Mouse (Mus musculus) cerebellum, adult 9-11 months (tissue): ENCODE results near the gene Ntm.

Experiments used
- DNase-seq: peaks from one replicate; pipeline ENCODE4 v3.0.0; 2022

The Ntm gene

DNA sequence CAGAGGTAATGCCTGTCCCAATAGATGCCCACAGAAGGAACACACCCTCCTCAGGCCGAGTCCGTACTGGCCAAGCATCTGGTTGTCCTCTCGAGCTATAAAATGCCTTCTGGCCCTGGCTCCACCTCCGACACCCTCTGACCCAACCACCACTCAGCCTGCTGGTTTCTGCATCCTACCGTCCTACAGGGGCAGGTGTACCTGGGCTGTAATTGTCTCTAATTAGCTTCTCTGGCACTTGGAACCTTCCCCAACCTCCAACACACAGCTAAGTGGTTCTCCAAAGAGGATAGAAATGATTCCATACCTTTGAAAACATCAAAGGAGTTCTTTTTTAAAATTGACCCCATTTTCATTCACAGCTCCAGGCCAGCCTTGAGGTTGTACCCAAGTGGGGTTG lies 311.1 kb downstream of the Ntm start:
- DNase-seq: peak; percentile 21

DNA sequence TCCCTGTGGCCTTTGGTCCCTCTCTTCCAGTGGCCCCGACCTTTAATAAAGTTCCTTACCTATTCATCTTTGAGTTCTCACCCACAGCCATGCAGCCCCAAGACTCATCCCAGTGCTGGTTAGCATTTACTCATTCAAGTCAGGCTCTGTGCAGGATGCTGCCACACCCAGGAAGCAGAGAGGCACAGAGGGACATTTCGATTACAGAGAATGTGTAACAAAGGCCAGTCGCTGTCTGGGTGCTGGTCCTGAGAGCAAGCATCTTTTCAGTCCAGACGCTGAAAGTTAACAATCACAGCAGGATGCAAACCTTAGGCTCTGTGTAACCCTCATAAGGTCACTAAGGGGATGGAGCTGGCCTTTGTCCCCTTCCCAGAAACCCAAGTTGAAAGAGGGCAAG lies 311.7 kb downstream of the Ntm start:
- DNase-seq: no peak

DNA sequence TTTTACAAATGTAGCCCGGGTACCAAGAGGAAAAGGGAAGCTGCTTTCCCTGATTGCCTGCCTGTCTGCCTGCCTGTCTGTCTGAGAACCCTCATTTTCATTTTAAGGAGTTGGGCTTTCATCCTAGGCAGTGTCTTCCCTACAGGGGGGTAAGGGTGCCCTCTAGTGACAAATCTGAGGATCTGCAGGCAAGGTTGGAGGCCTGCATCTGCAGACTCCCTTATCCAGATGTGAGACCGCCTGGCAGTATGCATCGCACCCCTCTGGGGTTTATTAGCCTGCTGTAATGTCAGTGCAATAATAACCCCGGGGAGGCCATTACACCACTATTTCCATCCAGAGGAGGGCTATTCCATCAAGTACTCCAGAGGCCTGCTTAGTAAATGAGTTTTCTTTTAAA lies 312.3 kb downstream of the Ntm start:
- peak; percentile 66 for DNase-seq

DNA sequence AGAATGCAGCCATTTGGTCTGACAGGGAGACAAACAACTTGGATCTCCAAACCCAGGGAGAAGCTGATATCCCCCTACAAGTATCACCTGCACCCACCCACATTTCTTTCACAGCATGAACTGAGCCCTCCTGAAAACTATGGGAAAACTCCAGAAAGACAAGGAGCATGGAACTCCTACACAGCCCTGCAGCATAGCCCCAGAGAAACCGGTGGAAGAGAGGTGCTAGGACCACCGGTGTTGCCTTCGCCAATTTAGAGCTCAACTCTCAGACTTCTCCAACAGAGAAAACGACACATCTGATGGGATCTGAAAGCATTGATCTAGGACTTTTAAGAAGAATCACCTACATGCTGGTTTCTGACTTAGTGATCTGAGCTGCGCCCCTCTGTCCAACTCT lies 312.7 kb downstream of the Ntm start:
- peak; percentile 14 for DNase-seq

DNA sequence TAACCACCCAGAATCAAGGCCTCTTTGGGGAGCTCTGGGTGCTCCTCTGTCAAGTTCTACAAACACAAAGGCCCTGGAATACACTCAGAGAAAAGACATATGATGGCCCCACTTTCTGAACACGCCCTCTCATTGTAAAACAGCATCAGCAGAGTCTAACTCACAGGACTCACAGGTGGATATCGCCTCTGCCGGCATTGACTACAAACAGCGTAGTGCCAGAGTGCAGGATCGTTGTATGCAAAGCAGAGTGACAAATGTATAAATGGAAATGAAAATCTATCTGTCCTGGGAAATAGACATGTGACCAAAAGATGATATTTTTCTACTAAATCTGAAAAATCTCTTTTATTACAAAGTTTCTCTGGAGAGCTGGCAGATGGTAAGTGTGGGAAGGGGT lies 314.7 kb downstream of the Ntm start:
- DNase-seq: no peak

DNA sequence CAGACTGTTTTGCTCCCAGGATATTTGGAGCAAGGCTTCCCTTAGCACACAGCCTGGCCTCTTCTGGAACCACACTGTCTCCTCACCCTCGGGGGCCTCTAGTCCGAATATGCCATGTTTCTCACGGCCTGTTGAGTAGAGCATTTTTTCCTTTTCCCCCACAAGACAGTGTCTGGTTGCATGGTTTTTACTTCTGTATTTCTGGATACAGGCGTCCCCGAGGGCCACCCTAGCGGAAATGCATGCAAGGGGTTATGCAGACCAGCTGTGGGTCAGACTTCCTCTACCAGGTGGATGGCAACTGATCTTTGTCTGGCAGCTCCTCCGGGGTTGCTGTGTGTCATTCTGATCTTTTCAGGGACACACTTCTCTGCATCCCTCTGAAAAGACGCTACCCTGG lies 315.2 kb downstream of the Ntm start:
- DNase-seq: peak; percentile 22

DNA sequence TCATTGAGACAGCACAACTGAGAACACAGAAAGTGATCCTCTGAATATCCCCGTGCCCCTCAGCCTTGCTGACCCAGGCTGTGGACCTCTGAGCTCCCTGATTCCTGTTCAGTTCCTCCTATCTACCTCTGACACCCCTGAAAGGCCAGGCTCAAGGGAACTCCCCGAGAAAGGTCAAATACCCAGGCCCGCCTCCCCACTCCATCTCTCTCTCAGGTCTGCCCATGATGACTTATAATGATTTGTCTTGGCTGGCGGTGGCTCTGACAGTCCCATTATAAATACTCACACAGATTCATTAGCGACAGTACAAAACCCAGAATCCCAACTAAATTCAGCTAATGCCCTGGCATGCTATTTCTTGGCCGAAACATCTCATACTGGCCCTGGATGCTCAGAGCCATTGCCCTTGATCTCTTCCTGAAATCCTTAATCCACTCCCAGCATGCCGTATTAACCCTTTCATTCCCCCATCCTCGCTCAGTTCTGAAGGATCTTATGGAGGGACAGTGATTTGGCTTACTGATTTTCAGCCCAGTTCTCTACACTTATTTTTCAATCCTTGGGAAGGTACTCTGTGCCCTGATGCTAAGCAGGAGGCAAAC lies 317.0 kb downstream of the Ntm start:
- no peak for DNase-seq

DNA sequence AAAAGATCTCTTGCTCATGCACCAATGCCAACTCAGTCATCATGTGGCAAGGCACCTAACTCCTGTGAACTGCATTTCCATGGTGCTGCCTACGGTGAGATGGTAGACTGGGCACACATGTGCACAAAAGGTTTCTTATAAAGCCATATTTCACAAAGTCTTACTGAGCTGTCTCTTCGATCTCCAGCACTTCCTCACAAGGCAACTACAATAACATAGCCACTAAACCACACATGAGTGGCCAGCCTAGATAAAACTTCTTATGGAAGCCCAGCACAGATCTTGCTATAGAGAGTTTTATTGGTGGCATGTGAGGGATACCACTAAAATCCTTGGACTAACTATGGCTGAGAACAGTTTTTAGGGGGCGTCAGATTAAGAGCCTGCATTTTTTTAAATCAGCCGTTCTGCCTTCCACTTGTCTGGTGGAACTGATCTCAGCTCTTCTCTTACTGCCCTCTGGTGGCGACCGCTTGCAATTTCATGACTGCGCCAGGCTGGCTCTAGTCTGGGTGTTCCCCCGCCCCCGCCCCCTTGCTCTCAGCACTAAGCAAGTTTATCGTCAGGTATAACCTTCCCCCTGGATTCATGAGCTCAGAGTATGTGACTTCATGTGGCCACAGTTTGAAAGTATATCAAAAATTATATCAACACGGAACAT lies 319.8 kb downstream of the Ntm start:
- DNase-seq: peak; percentile 85

DNA sequence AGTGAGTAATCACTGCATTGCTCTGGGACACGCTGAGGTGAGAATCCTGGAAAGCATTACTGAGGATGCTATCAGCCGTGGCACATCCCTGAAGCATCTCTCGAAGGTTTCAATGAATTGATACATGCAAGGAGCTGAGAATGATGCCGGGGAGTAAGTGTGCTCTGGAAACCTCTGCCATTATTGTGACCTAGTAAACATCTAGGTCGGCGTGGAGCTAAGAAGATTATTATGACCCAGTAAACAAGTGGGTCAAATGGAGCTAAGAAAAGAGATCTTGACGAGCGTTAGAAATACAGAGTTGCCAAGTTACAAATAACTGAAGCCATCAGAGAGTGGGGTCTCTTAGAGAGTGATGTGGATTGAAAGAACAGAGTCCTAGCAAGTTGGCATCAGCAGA lies 325.6 kb downstream of the Ntm start:
- DNase-seq: no peak

DNA sequence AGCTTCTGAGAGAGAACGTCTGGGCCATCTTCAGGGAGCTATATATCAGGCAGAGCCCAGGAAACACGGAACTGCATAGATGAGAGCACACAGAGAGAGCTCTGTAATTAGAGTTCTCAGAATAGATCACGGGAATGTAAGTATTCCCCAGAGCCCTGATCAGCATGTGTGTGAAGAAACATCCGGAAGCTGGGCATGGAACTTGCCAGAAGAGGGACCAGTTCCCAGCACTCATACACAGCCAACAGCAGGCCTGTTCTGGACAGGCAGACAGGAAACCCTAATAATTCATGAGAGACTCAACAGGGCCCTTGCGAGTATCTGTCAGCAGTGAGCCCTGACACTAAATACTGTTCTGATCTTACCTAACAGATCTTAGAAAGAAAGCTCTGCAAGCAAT lies 345.8 kb downstream of the Ntm start:
- no peak for DNase-seq

DNA sequence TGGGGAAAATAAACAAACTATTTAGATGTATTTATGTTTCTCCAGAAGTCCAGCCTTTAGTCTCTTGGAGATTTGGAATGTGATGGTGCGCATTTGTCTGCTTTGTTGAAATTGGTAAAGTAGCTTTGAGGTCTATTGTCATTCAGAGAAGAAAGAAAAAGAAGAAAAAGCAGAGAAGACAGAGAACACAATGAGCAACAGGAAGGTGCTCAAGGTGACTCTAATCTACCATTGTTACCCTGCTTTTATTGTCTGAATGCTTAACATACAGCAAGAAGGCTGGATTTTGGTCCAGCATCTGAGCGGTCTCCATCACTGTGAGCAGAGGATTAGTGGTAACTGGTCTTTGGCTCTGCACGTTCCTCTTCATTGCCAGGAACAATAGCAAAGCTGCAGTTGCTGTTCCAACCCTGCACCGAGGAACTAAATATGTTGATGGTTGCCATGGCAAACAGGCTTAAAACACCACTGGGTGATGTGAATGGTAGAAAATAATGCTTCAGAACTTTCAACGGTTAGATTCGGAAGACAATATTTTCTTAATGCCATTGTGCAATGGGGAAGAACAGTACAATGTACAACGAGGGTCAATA lies 350.8 kb downstream of the Ntm start:
- no peak for DNase-seq

DNA sequence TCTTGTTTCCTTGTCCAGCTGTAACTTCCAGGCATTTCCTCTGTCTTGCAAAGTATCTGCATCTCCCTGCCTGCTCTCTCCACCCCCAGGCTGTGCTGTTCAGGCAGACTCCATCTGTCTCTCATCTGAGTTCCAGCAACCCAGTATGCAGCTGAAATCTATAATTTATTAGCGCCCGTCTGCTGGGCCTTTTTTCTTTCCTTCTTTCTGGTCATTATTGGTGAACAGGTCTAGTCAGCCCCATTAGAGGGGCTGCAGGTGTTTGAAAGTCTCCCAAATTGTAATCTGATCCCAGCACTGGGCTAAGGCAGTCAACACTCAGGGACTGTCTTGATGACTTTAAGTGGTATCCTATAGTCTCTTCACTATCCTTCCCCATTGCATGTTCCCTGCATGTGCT lies 352.1 kb downstream of the Ntm start:
- peak; percentile 42 for DNase-seq

DNA sequence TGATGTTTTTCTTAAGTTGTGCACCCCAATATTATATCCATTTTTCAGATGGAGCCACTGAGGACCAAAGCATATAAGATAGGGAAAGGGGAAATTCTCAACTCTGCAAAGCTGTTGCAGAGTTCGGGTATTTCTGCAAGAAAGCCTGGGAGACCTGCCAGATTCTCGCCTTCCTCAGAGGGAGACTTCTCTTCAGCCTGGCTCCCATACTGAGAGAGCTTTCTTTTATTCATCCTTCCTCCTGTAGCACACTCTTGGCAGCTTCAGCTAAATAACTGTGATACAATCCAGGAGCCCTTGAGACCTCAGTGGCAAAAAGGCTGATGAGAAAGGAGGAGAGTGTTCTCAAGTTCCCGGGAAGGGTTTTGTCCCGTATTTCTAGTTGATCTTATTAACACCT lies 365.3 kb downstream of the Ntm start:
- DNase-seq: no peak

DNA sequence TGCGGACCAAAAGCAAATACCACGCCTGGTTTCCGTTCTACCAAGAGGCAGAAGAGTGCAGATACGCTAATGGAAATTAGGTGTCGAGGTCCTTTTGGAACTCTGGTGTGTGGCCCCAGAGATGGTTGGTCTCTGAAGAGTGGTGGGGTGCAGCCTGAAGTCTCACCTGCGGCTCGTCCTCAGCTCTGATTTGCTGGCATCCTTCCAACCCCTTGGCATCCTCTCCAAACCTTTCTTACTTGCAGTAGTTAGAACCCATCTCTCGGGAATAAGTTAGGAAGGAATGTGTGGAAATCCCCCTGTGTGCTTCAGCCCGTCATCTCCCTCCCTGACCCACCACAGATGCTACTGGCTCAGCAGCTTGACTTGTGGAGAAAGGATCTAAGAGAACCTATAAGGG lies 367.6 kb downstream of the Ntm start:
- DNase-seq: peak; percentile 73

DNA sequence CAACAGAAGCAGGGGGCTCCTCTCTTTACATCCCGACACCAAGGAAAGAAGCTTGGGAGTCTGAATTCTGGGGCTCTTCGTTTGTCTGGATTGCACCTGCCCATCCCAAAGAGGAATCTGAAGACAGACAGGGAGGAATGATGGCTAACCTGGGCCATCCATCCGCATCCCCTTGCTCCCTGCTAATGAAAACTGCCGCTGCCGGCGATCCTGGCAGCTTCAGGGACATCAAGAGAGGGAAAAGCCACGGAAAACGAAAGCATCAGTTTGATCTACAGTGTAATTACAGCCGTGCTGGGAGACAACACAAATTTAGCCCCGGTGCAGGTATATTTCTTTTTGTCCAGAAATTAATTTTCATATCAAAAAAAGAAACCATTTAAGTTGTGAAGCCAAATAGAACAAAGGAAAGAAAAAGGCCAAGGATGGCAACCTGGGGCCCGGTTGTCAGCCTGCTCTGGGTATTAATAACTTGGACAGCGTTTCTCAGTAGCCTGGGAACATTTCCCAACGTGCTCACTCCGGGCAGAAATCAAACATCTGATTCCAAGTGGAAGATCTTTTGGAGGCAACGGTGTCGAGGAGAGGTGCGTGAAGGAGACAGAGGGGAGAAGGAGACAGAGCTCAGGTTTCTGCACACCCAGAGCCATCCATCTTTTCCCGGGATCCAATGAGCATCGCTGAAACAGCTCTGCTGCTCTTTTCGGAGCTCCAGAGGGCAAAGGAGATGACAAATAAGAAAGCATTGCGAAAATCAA lies 368.2 kb downstream of the Ntm start:
- DNase-seq: peak; percentile 76

DNA sequence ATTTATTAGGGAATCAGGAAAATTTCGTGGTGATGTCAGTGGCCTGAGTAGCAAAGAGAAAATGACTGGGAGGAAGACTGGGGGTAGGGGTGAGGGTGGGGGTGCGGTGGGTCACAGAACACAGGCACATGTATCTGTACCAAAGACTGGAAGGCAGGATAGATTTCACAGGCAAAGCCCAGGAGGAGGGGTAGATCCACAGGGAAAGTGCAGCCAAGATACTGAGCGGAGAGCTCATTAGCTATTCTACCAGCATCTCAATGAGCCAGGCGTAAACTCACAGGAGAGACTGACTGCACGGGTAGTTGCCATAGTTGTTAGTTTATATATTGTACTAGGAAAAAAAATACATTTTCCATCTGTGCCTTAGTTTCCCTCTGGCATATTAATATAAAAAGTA lies 375.6 kb downstream of the Ntm start:
- DNase-seq: no peak

DNA sequence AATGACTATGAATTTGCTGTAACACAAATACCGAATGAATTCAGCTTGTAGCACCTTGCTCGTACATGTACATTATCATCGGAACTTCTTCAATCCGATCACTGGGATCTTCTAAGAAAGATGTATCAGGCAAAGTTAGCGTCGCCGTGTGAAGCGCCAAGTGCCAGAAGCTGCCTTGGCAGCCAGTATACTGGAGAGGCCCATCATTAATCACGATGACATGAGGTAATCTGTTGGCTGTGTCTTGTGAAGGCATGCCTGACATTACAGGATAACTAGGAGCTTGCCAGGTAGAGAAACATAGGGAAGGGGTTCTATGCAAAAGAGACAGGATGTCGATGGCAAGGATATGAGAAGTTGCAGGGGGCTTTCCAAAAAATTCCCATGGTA lies 376.6 kb downstream of the Ntm start:
- DNase-seq: no peak

DNA sequence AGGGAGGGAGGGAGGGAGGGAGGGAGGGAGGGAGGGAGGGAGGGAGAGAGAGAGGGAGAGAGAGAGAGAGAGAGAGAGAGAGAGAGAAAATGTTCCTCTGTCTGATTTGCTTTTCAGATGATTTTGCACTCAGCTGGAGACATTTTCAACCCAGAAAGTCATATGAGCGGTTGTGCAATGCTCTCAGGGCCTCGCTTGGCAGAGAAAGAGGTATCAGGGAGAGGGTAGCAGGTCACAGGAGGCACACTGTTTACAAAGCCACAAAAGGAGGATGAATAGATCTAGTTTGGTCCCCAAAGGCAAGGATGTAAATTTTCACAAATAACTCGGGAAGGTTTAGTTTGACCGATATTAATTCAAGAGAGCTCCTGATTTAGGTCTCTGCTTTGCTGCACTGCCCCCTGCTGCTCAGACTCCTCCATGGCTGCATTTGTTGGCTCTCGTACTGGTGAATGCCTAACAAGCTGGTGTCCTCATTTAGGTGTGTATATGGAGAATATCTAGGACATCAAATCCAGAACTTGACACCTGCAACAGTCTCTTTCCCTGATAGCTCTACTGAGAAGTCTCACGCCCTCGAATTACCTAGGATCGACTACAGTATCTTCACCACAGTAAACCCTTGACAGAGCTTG lies 377.1 kb downstream of the Ntm start:
- peak; percentile 88 for DNase-seq

DNA sequence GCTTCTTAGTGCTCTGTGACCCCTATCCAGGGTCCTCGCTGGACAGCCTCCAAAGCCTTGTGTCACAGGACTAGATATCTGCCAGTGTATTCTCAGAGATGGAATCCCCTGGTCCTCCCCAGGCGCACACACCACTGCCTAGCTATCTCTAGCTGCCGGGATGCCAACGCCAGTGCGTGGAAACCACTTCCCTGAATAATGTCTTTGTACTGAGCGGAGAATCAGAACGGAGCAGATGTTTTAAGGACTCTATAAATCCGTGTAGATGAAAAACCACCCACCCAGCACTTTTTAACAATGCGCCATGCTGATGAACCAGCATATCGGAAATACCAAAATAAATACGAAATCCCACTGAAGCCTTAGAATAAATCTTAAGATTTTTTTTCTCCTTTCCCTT lies 384.7 kb downstream of the Ntm start:
- DNase-seq: no peak

DNA sequence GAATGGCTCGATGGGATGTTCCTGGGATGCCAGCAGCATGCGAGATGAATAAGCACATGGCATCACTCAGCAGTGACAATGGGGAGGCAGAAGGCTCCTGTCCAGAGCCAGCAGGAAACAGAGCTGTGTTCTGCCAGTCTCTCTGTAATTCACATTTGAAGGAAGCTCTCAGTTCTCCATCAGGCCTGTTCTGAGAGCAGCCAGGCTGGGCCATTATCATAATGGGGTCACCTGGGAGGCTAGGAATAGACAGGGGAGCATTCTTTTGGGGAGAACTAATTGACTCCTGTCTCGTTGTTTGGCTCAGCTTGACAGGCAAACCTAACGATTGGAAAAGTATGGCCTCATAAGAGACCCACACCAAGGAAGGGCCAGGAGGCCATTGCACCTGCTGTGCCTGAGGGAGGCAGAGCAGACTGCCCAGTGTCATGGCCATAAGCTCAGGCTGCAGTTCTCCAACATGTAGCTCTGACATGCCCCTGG lies 386.8 kb downstream of the Ntm start:
- DNase-seq: peak; percentile 98

DNA sequence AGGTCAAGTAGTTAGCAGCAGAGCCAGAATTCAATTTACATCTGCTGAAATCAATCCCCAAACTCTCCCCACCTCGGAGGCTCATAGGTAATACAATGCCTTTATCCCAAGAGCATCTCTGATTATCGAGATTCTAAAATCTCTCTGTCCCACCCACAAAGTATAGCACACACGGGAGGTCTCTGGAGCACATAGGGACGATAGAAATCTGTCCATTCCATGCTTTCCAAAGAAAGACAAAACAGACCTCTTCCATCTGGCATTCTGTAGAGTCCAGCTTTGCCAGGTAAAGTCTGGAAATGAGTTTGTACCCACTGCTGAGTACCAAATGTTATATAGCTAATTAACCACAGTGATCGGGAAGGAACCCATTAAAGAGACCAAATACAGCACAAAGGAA lies 388.4 kb downstream of the Ntm start:
- DNase-seq: peak; percentile 90

DNA sequence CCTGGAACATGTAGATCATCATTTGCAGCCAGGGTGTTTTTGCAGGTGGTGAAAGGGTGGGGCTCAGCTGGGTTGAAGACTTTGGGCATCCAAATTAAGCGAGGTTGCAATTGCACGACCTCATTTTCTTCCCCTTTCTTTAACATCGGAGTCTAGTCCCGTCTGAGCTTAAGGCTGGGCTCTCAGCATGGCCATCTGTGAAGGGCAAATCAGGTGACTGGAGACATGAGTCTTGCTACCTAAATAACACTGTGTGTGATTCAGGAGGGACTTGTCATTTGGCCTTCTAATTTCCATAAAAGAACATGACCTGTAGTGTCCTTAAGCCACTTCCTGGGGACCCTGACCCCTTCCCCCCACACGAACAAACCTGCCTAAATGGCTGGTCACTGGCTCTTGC lies 394.4 kb downstream of the Ntm start:
- DNase-seq: peak; percentile 54

DNA sequence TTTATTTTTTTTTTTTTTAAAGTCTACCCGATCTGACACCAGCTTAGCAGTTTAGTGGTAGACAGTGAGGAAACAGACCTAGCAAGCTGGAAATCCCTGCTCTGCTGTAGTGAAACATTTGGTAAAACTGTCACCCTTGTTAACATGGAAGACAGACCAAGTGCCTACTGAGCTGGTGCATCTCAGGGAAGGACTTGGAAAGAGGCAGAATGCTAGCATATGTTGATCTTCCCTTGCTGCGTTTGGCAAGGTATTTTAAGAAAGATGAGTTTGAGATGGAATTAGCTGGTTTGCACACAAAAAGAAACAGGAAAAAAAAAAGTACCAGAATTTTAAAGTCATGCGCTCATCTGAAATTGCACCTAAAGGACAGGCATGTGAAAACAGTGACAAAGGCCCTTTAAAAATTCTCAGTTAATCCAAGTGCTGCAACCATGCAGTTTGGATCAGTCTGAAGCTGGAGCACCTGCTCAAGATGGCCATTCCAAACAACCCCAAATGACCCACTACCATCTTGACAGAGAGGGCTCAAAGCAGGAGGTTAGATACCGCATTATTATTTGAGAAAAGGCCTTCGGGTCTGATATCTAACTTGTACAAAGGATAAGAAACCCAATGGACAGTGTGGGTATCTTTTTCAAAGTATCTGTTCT lies 400.4 kb downstream of the Ntm start:
- peak; percentile 80 for DNase-seq
